Mouse (Mus musculus) cerebellum, postnatal 25 days (tissue): ENCODE data around the gene Myof.

Experiments
- DNase-seq, 2 experiments: peaks; one replicate each; pipeline ENCODE4 v3.0.0; 2021; ENCODE audit warnings: mixed read lengths in 2 of 2

Myof gene

GRCm38 (mm10) chr19:38043281-38043981 lies at the start of gene Myof:
Gene Myof, minus strand, starts transcription at chr19:38043577.
- peak in 1 of 2 experiments; percentile 48 for DNase-seq

- DNase-seq = no peak
These were observed 48.2 kb upstream of the Myof start for GRCm38 (mm10) chr19:38091512-38091985.

- DNase-seq = no peak
These were observed 46.0 kb upstream of the Myof start for GRCm38 (mm10) chr19:38089358-38089757.

GRCm38 (mm10) chr19:38086948-38087551 lies 43.7 kb upstream of the Myof start:
- DNase-seq = peak in 1 of 2 experiments; percentile 18

GRCm38 (mm10) chr19:38085841-38086240 lies 42.5 kb upstream of the Myof start:
- DNase-seq = no peak

- DNase-seq = no peak
These were observed 39.7 kb upstream of the Myof start for GRCm38 (mm10) chr19:38082931-38083525.

DNA sequence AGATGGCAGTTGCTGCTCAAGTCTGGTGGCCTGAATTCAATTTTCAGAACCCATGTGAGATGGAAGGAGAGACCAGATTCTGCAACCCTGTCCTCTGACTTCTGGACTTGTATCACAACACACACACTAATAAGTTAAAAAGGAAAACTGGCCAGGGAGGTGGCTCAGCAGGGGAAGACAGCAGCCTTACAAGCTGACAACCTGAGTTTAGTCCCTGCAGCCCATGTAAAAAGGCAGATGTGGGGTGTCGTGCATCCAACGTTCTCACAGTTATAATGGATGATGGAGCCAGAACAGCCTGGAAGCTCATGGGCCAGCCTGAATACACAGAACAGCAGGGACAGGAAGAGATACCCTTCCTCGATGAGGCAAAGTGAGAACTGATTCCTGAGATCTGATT lies 38.0 kb upstream of the Myof start:
- no peak for DNase-seq

DNA sequence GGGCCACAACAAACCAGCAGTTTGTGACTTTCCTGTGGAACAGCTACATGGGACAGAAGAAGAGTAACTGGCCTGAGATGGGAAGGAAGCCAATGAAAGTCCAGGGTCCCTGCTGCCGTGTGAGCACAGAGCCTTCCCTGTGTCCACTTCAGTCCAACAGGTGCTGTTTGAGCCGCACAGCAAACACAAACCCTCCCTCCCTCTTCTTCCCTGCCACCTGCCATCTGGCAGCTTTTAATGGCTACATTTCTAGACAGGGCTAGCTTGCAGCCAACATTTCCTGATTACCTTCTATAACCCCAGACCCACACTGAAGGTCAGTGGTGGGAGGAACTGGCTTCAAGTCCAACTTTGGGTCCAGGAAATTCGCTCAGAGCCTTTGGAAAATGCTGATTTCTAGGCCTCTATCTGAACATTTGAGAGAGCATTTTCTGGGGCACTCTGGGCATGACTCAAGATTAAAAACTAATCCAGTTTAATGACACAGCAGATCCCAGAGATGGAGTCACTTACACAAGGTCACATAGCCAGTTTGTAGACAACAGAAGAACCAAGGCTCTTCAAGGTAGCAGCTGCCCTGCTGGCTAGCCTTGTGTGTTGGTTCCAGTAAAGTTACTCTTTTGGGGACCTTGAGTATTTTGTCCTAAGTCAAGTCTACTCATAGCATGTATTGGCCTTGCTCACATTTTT lies 34.6 kb upstream of the Myof start:
- DNase-seq = peak; percentile 44 to 56

DNA sequence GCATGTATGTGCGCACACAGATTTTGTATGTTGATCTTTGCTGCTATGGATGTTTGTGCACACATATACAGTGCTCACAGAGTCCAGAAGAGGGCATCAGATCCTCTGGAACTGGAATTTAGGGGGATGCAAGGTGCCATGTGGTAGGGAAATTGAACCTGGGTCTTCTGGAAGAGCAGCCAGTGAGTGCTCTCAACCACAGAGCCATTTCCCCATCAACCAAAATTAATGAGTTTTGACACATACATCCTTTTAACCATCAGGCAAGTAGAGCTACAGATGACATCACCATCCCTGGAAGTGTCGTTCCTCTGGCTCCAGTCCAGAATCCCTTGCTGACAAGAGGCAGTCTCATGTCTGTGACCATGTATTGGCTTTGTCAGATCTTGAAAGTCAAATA lies 32.9 kb upstream of the Myof start:
- peak; percentile 10 to 42 for DNase-seq

DNA sequence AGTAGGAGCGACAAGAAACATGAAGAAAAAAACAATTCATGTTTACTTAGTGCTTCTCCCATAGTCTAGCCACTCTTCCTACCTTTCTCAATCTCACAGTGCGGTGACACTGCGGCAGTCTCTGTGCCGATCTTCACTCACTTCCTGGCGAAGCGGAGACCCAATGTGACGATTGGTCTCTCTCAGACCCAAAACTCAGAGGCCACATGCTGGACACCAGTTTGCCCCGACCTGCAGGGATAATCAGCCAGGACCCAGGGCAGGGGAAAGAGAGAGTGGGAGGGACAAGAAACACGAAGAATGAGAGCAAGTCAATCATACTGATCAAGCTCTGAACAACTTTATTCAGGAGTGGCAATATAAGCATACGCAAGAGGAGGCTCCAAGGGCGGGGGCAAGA lies 31.7 kb upstream of the Myof start:
- DNase-seq = no peak

- no peak for DNase-seq
These were observed 29.8 kb upstream of the Myof start for GRCm38 (mm10) chr19:38073226-38073625.

DNA sequence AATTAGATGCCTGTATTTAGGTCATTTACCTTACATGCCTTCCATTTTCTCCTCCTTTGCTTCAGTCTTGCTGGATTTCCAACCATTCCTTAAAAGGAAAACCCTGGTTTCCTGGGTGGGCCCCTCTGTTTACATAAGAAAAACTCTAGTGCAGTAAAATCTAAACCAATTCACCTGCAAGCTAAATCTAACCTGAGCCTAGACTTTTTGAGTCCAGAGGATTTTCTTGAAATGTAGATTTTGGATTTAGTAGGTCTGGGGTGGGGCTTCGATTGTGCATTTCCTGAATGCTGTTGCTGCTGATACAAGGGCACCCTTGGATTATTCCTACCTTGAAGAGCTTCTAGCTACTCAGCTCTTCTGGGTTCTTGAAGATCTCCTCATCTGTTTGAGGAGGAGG lies 20.7 kb upstream of the Myof start:
- DNase-seq = no peak

DNA sequence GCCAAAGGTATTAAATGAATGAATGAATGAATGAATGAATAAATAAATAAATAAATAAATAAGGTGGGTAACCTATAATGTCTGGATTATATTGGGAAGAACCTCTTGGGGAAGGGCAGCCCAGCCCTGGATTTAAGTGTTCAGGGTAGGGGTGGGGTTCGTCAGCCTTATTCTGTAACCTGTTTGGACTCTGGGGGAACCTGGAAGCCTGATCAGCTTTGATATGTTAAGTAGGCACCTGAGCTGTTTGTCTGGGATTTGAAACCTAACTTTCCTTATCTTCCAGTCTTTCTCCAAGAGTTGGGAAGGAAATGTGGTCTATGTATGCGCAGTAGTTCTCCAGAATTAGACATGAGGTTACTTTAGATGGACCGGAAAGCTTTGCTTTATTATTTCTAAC lies 19.8 kb upstream of the Myof start:
- DNase-seq = no peak

DNA sequence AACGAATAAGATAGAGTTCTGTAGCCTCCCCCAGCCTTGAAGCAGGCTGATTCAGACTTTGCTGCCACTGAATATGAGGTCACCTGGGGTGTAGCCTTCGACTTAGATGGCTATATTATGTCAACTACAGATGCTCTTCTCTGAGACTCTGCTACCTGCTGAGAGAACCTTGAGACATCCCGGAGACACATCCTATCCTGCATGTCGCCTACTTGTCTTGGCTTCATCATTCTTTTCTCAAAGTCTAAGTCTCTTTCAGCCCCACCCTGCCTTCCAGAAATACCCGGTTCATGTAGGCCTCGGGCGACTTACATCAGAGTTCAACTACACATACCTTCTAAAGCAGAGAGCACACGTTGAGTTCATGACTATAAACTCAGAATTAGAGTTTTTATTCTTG lies 13.6 kb upstream of the Myof start:
- no peak for DNase-seq

- DNase-seq = no peak
These were observed 12.9 kb upstream of the Myof start for GRCm38 (mm10) chr19:38056276-38056675.

DNA sequence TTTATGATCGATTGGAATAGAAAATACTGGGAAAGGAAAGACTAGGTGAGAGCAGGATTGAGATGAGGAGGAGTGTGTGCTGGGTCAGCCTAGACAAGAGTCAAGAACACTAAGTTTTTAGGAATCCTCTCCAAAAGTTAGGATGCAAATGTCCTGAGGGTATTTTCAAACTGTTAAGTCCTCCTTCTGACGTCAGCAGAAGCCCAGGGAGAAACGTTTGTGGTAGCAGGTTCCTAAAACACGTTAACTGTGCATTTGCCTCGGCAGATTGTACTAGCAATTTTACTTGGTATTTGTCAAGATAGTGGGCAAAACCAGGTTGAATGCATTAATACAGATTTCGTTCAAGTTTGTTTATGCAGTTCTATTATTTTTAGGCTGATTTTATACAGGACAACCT lies 12.4 kb upstream of the Myof start:
- no peak for DNase-seq

DNA sequence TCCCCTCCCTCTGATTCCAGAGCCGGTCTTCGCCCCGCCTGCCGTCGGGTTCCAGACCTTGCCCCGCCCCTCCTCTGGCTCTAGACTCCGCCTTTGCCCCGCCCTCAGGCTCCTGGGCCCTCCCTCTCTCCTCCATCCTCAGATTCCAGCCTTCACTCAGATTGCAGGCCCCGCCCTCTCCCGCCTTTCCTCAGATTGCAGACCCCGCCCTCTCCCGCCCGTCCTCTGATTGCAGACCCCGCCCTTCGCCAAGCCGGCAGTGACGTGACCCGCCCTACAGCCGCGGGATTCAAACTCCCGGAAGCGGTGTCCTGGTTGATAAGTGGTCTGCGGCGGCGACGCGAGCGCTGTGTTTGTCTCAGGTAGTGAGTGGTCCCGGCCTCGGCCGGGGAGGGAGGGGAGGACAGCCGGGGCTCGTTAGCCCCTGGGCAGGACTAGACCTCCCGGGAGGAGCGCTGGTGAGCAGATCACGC lies 11.4 kb upstream of the Myof start, which contains the start of gene Cep55:
TSS of gene Cep55 (plus strand) at position 292 of the 473 bp plus-strand sequence.
- peak; percentile 93 to 98 for DNase-seq

GRCm38 (mm10) chr19:38054149-38054719 lies 10.9 kb upstream of the Myof start:
- peak in 1 of 2 experiments; percentile 84 for DNase-seq

DNA sequence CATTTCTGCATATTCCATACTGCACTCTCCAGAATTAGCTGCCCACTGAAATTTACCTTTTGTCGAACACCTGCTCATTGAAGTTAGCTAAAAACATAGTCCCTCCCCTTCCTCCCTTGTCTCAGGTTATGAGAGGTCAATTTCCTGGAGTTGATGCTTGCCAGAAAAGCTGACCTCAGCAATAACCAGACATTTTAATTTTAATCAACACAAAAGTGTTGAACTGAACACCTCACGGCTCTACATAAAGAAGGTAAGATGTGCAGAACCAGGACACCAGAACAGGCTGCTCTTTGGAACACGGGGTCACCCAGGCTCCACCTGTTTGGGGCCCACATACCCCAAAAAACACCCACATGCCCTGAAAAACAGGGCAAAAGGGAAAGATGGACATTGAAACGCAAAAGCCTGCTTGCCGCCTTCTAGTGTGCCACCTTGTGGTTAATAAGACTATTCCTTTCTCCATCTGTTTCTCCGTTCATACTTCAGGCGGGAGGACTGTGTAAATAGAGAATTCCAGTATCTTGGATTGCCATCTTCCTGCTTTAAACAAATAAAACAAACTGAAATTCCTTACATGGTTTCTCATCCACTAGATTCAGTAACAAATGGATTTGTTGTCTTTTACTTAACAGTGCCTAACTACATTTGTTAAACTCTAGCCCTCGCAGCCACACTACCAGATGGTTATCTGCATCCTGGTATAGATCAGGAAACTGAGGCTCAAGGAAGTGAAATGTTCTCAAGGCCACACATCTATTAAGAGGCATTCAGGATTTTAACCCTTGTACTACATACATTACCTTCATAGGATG lies 10.1 kb upstream of the Myof start:
- peak; percentile 19 to 47 for DNase-seq

GRCm38 (mm10) chr19:38049686-38050085 lies 6.3 kb upstream of the Myof start:
- DNase-seq = no peak

DNA sequence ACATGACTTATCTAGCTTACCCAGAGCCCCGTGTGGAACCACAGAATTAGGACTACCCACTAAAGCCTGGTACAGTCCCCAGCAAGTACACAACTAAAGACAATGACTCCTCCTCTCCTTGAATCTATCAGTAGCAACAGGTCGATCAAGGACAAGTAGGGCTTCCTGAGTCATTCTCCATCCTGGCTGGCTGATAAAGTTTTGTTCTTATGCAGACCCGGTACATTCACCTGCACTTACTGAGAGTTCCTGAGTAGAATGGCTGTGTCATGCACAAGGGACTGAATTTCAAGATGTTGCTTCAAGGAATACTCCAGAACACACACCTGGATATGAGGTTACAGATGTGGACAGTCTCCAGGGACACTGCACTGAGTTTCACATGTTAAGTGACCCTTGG lies 1.8 kb upstream of the Myof start:
- DNase-seq = no peak

DNA sequence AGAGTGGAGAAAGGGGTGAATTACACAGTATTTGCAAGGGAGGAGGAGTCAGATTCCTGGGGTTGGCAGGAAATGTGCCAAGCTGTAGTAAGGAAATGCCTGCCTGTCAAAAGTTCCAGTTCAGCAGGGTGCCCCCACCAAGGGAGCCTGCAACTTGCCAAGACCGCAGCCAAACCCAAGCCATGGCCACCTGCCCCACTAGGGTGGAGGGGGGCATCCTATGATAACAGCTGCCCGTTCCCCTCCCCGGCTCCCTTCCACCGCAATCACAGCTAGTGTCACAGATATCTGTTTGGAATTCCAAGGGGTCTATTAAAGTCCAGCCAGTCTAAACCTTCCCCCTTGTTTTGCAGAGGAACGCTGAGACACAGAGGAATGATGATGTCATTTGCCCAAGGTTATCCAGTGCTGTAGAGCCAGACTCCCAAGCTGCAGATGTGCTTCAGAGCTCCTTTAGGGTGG lies 1.1 kb downstream of the Myof start:
- DNase-seq = peak; percentile 22 to 26
